Mouse (Mus musculus): ENCODE results near the gene 1810010D01Rik.

GRCm38 (mm10) chr7:145192836-145193235 lies 15.1 kb downstream of the 1810010D01Rik start:
- TF ChIP-seq EP300 (IDR thresholded peaks at IDR 0.05; ENCODE audit: low read depth) (no peak), CTCF (IDR thresholded peaks at IDR 0.05; ENCODE audit: low read depth) (no peak)
